Mouse (Mus musculus): ENCODE measurements around the gene Nectin4.

- no peak for TF ChIP-seq POLR2A (IDR thresholded peaks at IDR 0.05; ENCODE audit: low read depth, low read length)
- TF ChIP-seq CTCF (IDR thresholded peaks at IDR 0.05; ENCODE audit: extremely low read depth, insufficient read length, insufficient replicate concordance, low read depth, low read length) = no peak
Measured at GRCm38 (mm10) chr1:171410231-171410630, 40.3 kb downstream of the Nectin4 start.
